Mouse (Mus musculus): ENCODE data around the gene Tbx3.

- TF ChIP-seq CTCF (IDR thresholded peaks at IDR 0.05; ENCODE audit: control insufficient read depth, insufficient read depth, insufficient read length), result no peak
- TF ChIP-seq MAX (IDR thresholded peaks at IDR 0.05), result no peak
Measured at GRCm38 (mm10) chr5:119660526-119661410, 9.7 kb upstream of the Tbx3 start.
